ENCODE assay signal across 28 mouse cellular contexts in genomic region chr7:137712862-137713261, GRCm38 (mm10).
A peak's percentile ranks its signal among the peaks of the same experiment; 100 is the strongest.
DNase-seq lines count a peak whose midpoint lies in the region; ATAC-seq lines count a peak whose summit lies in the region.
"Had no signal": no experiment of that assay in that cellular context is flagged by ENCODE, and none has a peak within 500 bp of the region (broad histone marks: within the 10 kb centered on the region; RNA-seq: fewer than 3 reads in every experiment).

No protein-coding gene starts in this region.

- WGBS in limb, embryonic 13.5 days = 62% methylated on average over 9 of the region's 9 CpGs
- WGBS in limb, embryonic 10.5 days = 63% methylated on average over 9 of the region's 9 CpGs

- peak; percentile 4 for DNase-seq in adrenal gland, adult 2 months
- no peak for DNase-seq in adrenal gland, postnatal 4 days (ENCODE audit: low spot score in 2 of 2)
- DNase-seq in heart, adult 11 months = peak; percentile 94
- DNase-seq in heart, postnatal 14 days = no peak
- DNase-seq in limb, embryonic 10.5 days (ENCODE audit: low spot score) = no peak
- no peak for DNase-seq in frontal cortex, postnatal 10 days (ENCODE audit: low spot score in 2 of 2)
- DNase-seq: adrenal gland, postnatal 36 days; cerebellum, adult 2 months; cerebellum, postnatal 14 days; gastrocnemius, adult 2 months; kidney, adult 18-20 months; kidney, postnatal 4 days; left cerebral cortex, postnatal 4 days; liver; lung, adult 2 months; lung, postnatal 10 days; midbrain, embryonic 14.5 days; retina, postnatal 1 day; right cerebral cortex, postnatal 14 days; thymus, postnatal 14 days had no signal

- peaks cover 8% of the 10 kb centered on the region for H3K4me1 ChIP-seq in limb, embryonic 13.5 days
- 0 out of 2 replicates have a peak, but pooled peaks cover 10% of the 10 kb centered on the region for H3K4me1 ChIP-seq in limb, embryonic 10.5 days

- H3K9ac ChIP-seq in limb, embryonic 13.5 days = 0 out of 2 replicates have a peak overlapping the region, but pooled peaks have one; percentile 5
- H3K9ac ChIP-seq: embryonic facial prominence, embryonic 15.5 days; forebrain, embryonic 13.5 days; heart, embryonic 13.5 days; liver, embryonic 14.5 days; neural tube, embryonic 15.5 days had no signal

- no peaks in the 10 kb centered on the region for H3K36me3 ChIP-seq in limb, embryonic 13.5 days
- no peaks in the 10 kb centered on the region for H3K36me3 ChIP-seq in limb, embryonic 10.5 days
- H3K36me3 ChIP-seq: embryonic facial prominence, embryonic 15.5 days; heart, embryonic 13.5 days; neural tube, embryonic 15.5 days had no signal

- ATAC-seq in limb, embryonic 13.5 days (ENCODE audit: low FRiP score, low read depth) = no peak
- ATAC-seq: forebrain, embryonic 13.5 days; hindbrain, embryonic 16.5 days had no signal

- no peak overlapping the region for H3K4me2 ChIP-seq in limb, embryonic 13.5 days (replicated peaks)
- H3K4me2 ChIP-seq: embryonic facial prominence, embryonic 15.5 days; forebrain, embryonic 13.5 days; heart, embryonic 13.5 days; neural tube, embryonic 15.5 days had no signal

- no peaks in the 10 kb centered on the region for H3K27me3 ChIP-seq in limb, embryonic 13.5 days
- no peaks in the 10 kb centered on the region for H3K27me3 ChIP-seq in limb, embryonic 10.5 days (ENCODE audit: low read depth, poor library complexity, severe bottlenecking)
- H3K27me3 ChIP-seq: forebrain, embryonic 13.5 days; heart, embryonic 13.5 days; neural tube, embryonic 15.5 days had no signal

- no peaks in the 10 kb centered on the region for H3K9me3 ChIP-seq in limb, embryonic 13.5 days
- H3K9me3 ChIP-seq in limb, embryonic 10.5 days (replicated peaks) = no peaks in the 10 kb centered on the region
- H3K9me3 ChIP-seq: embryonic facial prominence, embryonic 15.5 days; forebrain, embryonic 13.5 days; heart, embryonic 13.5 days; neural tube, embryonic 15.5 days had no signal

- no peak overlapping the region for H3K27ac ChIP-seq in limb, embryonic 13.5 days
- H3K27ac ChIP-seq in limb, embryonic 10.5 days = no peak overlapping the region
- H3K27ac ChIP-seq: embryonic facial prominence, embryonic 15.5 days; forebrain, embryonic 13.5 days; gastrocnemius, adult 2 months; heart, embryonic 13.5 days; kidney, postnatal 0 days; liver, embryonic 14.5 days; neural tube, embryonic 15.5 days had no signal

- no peak overlapping the region for H3K4me3 ChIP-seq in limb, embryonic 13.5 days
- H3K4me3 ChIP-seq in limb, embryonic 10.5 days = no peak overlapping the region
- H3K4me3 ChIP-seq: embryonic facial prominence, embryonic 15.5 days; forebrain, embryonic 13.5 days; gastrocnemius, adult 2 months; heart, embryonic 13.5 days; neural tube, embryonic 15.5 days had no signal

- intact Hi-C loops in heart, postnatal 14 days (cut with DNase I) = no loop called here

Comparison
In these comparisons a context has a peak if more than half of its experiments do, and no peak if none do; other contexts are left out.
1. DNase-seq: peak in adrenal gland, adult 2 months (single experiment) and heart, adult 11 months (single experiment); none in adrenal gland, postnatal 4 days (0 of 2), heart, postnatal 14 days (0 of 2), limb, embryonic 10.5 days (single experiment) and frontal cortex, postnatal 10 days (0 of 2).